ENCODE assay signal across 25 mouse cellular contexts in the genomic region with DNA sequence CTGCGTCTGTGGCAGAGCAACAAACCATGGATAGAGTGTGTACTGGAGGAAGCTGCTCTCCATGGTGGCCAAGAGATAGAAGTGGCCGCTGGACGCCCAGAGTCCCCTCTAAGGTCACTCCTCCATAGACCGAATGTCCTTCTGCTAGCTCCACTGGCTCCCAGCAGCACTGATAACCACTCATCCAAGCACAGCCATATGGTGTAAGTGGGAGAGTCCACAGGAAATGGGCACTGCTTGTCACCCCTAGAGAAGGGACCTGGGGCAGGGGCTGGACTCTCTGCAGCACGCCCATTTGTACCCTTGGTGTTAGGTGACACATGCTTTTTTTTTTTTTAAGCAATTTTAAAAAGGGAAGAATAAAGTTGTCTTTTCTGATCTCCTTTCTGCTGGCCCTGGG. TPM values are rescaled to one million over a fixed set of nuclear protein-coding genes. Genes with fewer than 3 reads are reported as not detected.
A peak's percentile ranks its signal among the peaks of the same experiment; 100 is the strongest.
DNase-seq lines count a peak whose midpoint lies in the region; ATAC-seq and TF ChIP-seq lines count a peak whose summit lies in the region.
"Had no signal": no experiment of that assay in that cellular context is flagged by ENCODE, and none has a peak within 500 bp of the region (broad histone marks: within the 10 kb centered on the region; RNA-seq: fewer than 3 reads in every experiment).

No protein-coding gene starts in this region.

- H3K4me3 ChIP-seq in heart, embryonic 15.5 days = no peak overlapping the region
- H3K4me3 ChIP-seq in heart, adult 2 months = no peak overlapping the region
- H3K4me3 ChIP-seq: gastrocnemius, adult 2 months; midbrain, embryonic 12.5 days; neural tube, embryonic 13.5 days had no signal

- H3K36me3 ChIP-seq in heart, embryonic 15.5 days = no peaks in the 10 kb centered on the region
- no peaks in the 10 kb centered on the region for H3K36me3 ChIP-seq in heart, adult 2 months (ENCODE audit: control insufficient read depth, insufficient read depth, low read length)
- H3K36me3 ChIP-seq: midbrain, embryonic 12.5 days; neural tube, embryonic 13.5 days had no signal

- H3K27me3 ChIP-seq in heart, embryonic 15.5 days = no peaks in the 10 kb centered on the region
- no peaks in the 10 kb centered on the region for H3K27me3 ChIP-seq in heart, adult 2 months (ENCODE audit: control insufficient read depth, insufficient read depth, low read length)
- H3K27me3 ChIP-seq: neural tube, embryonic 13.5 days had no signal

- no peak for TF ChIP-seq CTCF in heart, adult 2 months (IDR thresholded peaks at IDR 0.05)

- H3K27ac ChIP-seq in heart, embryonic 15.5 days = peak overlapping the region; percentile 32
- no peak overlapping the region for H3K27ac ChIP-seq in heart, adult 2 months
- H3K27ac ChIP-seq: gastrocnemius, adult 2 months; midbrain, embryonic 12.5 days; neural tube, embryonic 13.5 days had no signal

- DNase-seq in cerebellum, adult 11 months = peak; percentile 41
- no peak for DNase-seq in heart, adult 2 months
- peak; percentile 56 to 66 for DNase-seq in cerebellum, adult 18-20 months
- peak; percentile 47 to 52 for DNase-seq in cerebellum, postnatal 36 days
- no peak for DNase-seq in frontal cortex, postnatal 14 days (ENCODE audit: low spot score in 2 of 2)
- DNase-seq in urinary bladder, postnatal 36 days (ENCODE audit: low spot score in 2 of 2) = no peak
- DNase-seq: adrenal gland, adult 8-10 months; forebrain, postnatal 0 days; gastrocnemius, adult 2 months; kidney, adult 8-10 months; lung, embryonic 14.5 days; right cerebral cortex, postnatal 14 days; thymus, postnatal 14 days had no signal

- H3K9ac ChIP-seq in heart, embryonic 15.5 days = no peak overlapping the region
- no peak overlapping the region for H3K9ac ChIP-seq in heart, adult 2 months (ENCODE audit: low read depth, low read length)
- H3K9ac ChIP-seq: forebrain, postnatal 0 days; lung, embryonic 14.5 days; midbrain, embryonic 12.5 days; neural tube, embryonic 13.5 days had no signal

- ATAC-seq in cerebellum, adult (ENCODE audit: insufficient number of reproducible peaks, low FRiP score, low TSS enrichment) = no peak
- no peak for ATAC-seq in heart, embryonic 15.5 days (replicated peaks; ENCODE audit: insufficient number of reproducible peaks, insufficient read depth, low FRiP score, low read depth)
- ATAC-seq: forebrain, postnatal 0 days had no signal

- TF ChIP-seq EP300 in heart, adult 2 months (IDR thresholded peaks at IDR 0.05; ENCODE audit: insufficient read depth, low read depth, low read length) = no peak

- H3K79me2 ChIP-seq in heart, adult 2 months (replicated peaks; ENCODE audit: control insufficient read depth, insufficient read depth, low read length) = no peaks in the 10 kb centered on the region

- H3K4me2 ChIP-seq in heart, embryonic 15.5 days = no peak overlapping the region
- H3K4me2 ChIP-seq: lung, embryonic 14.5 days; midbrain, embryonic 12.5 days; neural tube, embryonic 13.5 days had no signal

- intact Hi-C loops in heart, adult 2 months (cut with DNase I) = no loop called here

- 0 out of 2 replicates have a peak, but pooled peaks cover 5% of the 10 kb centered on the region for H3K4me1 ChIP-seq in heart, embryonic 15.5 days (replicated peaks)
- H3K4me1 ChIP-seq in heart, adult 2 months (ENCODE audit: control insufficient read depth, insufficient read depth, low read length) = no peaks in the 10 kb centered on the region; the same call in 1 of the 2 replicates
- H3K4me1 ChIP-seq: neural tube, embryonic 13.5 days had no signal

- no peaks in the 10 kb centered on the region for H3K9me3 ChIP-seq in heart, embryonic 15.5 days (replicated peaks)
- H3K9me3 ChIP-seq: midbrain, embryonic 12.5 days; neural tube, embryonic 13.5 days had no signal

- no peak for TF ChIP-seq POLR2A in heart, adult 2 months (IDR thresholded peaks at IDR 0.05; ENCODE audit: insufficient read depth, low read depth, low read length)

- WGBS in heart, embryonic 15.5 days = 55% methylated on average over 5 of the region's 5 CpGs
- 38% methylated on average over 5 of the region's 5 CpGs for WGBS in heart, adult 2 months

RNA-seq across cellular contexts. Expression of a gene that starts 9.7 kb away (rescaled TPM):
- polyA plus RNA-seq in heart, embryonic 15.5 days (2015; fragmentation: Nextera tagmentation; extraction: Ambion mirVana) = not detected in 2 replicates
- 1 to 10 TPM in 1 of 2 experiments, under 1 TPM in 1; 0.78 to 1.2 TPM for total RNA-seq in heart, adult 2 months (2021)
- polyA plus RNA-seq in heart, adult 2 months (2012; rRNA removed) = 0.14 and 0.20 TPM in 2 replicates
- total RNA-seq: forebrain, postnatal 0 days; gastrocnemius, adult 2 months; granulocyte monocyte progenitor cell, adult 5-6 weeks; layer of hippocampus, postnatal 14 days; left cerebral cortex, postnatal 10 days; MEL had no signal
- polyA plus RNA-seq: cortical plate, adult 2 months; embryonic facial prominence, embryonic 14.5 days; forebrain, postnatal 0 days; large intestine, adult 2 months; limb, embryonic 14.5 days; lung, embryonic 14.5 days; midbrain, embryonic 12.5 days; neural tube, embryonic 13.5 days had no signal

RNA-seq across cellular contexts. Expression of a gene that starts 28.3 kb away (rescaled TPM):
- polyA plus RNA-seq in heart, embryonic 15.5 days (2015; fragmentation: Nextera tagmentation; extraction: Ambion mirVana) = 120 and 162 TPM in 2 replicates
- 10 to 100 TPM in 1 of 2 experiments, 1 to 10 TPM in 1; 6.9 to 11.6 TPM for total RNA-seq in heart, adult 2 months (2021)
- 34.8 and 36.5 TPM in 2 replicates for polyA plus RNA-seq in heart, adult 2 months (2012; rRNA removed)
- total RNA-seq: adrenal gland, adult 8-10 months; forebrain, postnatal 0 days; gastrocnemius, adult 2 months; granulocyte monocyte progenitor cell, adult 5-6 weeks; layer of hippocampus, postnatal 14 days; left cerebral cortex, postnatal 10 days; MEL had no signal
- polyA plus RNA-seq: cortical plate, adult 2 months; forebrain, postnatal 0 days; large intestine, adult 2 months; midbrain, embryonic 12.5 days; neural tube, embryonic 13.5 days had no signal

RNA-seq across cellular contexts. Expression of a gene that starts 29.9 kb away (rescaled TPM):
- 100 and 145 TPM in 2 replicates for polyA plus RNA-seq in heart, embryonic 15.5 days (2015; fragmentation: Nextera tagmentation; extraction: Ambion mirVana)
- total RNA-seq in heart, adult 2 months (2021) = 10 to 100 TPM; 76.1 to 89.9 TPM
- 46.9 and 55.4 TPM in 2 replicates for polyA plus RNA-seq in heart, adult 2 months (2012; rRNA removed)

RNA-seq across cellular contexts. Expression of a gene that starts 38.8 kb away (rescaled TPM):
- polyA plus RNA-seq in heart, embryonic 15.5 days (2015; fragmentation: Nextera tagmentation; extraction: Ambion mirVana) = 0.66 and 1.0 TPM in 2 replicates
- total RNA-seq in heart, adult 2 months (2021) = not detected
- polyA plus RNA-seq in heart, adult 2 months (2012; rRNA removed) = not detected in 2 replicates
- total RNA-seq: adrenal gland, adult 8-10 months; gastrocnemius, adult 2 months; granulocyte monocyte progenitor cell, adult 5-6 weeks; MEL had no signal
- polyA plus RNA-seq: large intestine, adult 2 months had no signal

Comparison
In these comparisons a context has a peak if more than half of its experiments do, and no peak if none do; other contexts are left out.
1. DNase-seq: peak in cerebellum, adult 11 months (single experiment), cerebellum, adult 18-20 months (2 of 2) and cerebellum, postnatal 36 days (2 of 2); none in heart, adult 2 months (0 of 2), frontal cortex, postnatal 14 days (0 of 2) and urinary bladder, postnatal 36 days (0 of 2).